Mouse (Mus musculus): Measurements from ENCODE around the gene Ppm1n.

DNA sequence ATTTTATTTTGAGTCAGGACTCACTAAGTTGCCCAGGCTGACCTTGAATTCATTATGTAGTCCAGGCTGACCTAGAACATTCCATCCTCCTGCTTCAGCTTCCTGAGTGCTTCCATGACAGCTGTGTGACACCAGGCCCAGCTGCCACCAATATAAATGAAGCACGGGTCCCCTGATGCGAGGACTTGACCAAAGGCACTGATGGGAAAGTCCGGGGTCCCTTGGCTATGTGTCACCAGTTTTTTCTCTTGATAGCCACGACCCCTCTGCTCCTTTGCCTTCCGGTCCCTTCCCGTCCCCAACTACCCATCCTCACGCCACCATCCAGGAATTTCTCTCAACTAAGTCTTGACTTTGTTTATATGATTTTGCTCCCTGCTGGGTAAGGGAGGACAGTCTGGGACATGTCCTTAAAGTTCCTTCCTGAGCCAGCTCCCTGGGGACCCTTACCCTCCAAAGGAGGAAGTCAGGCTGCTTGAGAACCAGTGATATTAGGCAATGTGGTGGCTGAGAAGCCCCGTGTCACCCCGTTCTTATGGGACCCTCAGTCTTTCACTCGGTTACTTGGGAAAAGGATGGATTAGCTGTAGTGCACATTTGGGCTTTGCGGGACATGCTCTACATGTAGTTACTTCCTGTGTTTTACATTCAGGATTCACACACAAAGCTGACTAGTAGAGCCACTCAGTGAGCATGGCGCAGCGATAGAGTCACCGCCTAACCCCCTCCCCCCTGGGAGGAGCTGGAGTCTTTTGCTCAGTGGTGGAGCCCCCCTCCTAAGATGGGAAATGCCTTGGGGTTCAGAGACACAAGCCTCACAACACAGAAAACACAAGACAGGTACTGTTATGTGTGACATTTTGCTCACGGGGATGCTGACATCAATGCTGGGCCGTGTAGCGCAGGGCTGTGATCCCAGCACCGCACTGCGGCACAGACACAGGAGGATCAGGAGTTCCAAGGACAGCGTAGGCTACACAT lies 52.8 kb downstream of the Ppm1n start:
- no peak for TF ChIP-seq POLR2A (IDR thresholded peaks at IDR 0.05; ENCODE audit: low read depth, low read length)
- TF ChIP-seq CTCF (IDR thresholded peaks at IDR 0.05; ENCODE audit: extremely low read depth, insufficient read length, insufficient replicate concordance, low read depth, low read length): no peak
